In the genomic region with DNA sequence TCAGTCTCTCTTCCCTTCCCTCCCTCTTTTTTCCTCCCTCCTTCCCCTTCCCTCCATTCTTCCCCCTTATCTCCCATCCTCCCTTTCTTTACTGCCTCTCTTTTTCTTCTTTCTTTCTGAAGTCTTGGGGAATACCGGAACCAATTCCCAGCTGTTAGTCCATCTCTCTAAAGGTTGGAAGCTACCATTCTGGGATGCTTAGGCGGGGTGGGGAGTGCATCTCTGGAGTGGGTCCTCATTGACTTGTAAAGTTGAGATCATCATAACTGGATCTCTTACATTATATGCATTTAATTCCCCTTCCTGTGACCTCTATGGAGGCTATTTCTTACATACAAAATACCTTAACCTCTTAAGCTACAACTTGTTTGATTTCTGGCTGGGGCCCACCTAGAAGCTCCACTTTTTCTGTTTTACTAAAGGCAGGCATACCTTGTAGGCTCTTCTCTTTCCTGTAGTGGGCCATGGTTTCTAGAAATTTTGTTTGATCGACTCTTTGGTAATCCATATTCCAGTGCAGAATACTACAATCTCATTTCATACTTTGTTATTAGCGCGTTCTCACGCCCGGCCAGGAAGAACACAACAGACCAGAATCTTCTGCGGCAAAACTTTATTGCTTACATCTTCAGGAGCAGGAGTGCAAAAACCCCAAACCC, we compare ENCODE assay signal across 8 mouse cellular contexts.
A peak's percentile ranks its signal among the peaks of the same experiment; 100 is the strongest.
DNase-seq lines count a peak whose midpoint lies in the region; ATAC-seq and TF ChIP-seq lines count a peak whose summit lies in the region.

No protein-coding gene starts in this region.

- H3K4me1 ChIP-seq in embryonic facial prominence, embryonic 14.5 days (ENCODE audit: control insufficient read depth, insufficient read depth, low read length): peaks cover 4% of the 10 kb centered on the region; the same call in 1 of the 2 replicates
- no peaks in the 10 kb centered on the region for H3K4me1 ChIP-seq in intestine, postnatal 0 days (replicated peaks; ENCODE audit: control insufficient read depth, insufficient read depth, low read length)
- H3K4me1 ChIP-seq in neural tube, embryonic 13.5 days (replicated peaks): peaks cover 20% of the 10 kb centered on the region

- peak overlapping the region; percentile 59 for H3K4me2 ChIP-seq in embryonic facial prominence, embryonic 14.5 days (ENCODE audit: low read depth, low read length)
- peak overlapping the region; percentile 58 for H3K4me2 ChIP-seq in intestine, postnatal 0 days (replicated peaks; ENCODE audit: low read depth)
- H3K4me2 ChIP-seq in neural tube, embryonic 13.5 days: peak overlapping the region; percentile 71

- peak overlapping the region; percentile 59 for H3K9ac ChIP-seq in embryonic facial prominence, embryonic 14.5 days (ENCODE audit: low read depth, low read length)
- no peak overlapping the region for H3K9ac ChIP-seq in intestine, postnatal 0 days (ENCODE audit: low read depth, low read length)
- H3K9ac ChIP-seq in neural tube, embryonic 13.5 days: peak overlapping the region; percentile 70

- DNase-seq in layer of hippocampus, adult 2 months (ENCODE audit: low spot score in 2 of 2): no peak
- no peak for DNase-seq in layer of hippocampus, adult 9-10 months (ENCODE audit: low spot score)
- no peak for DNase-seq in embryonic facial prominence, embryonic 14.5 days (ENCODE audit: low spot score)
- DNase-seq in left cerebral cortex, postnatal 14 days (ENCODE audit: low spot score in 2 of 2): no peak
- no peak for DNase-seq in layer of hippocampus, adult 9-11 months

- 18% methylated on average over 8 of the region's 8 CpGs for WGBS in embryonic facial prominence, embryonic 14.5 days
- 22% methylated on average over 8 of the region's 8 CpGs for WGBS in intestine, postnatal 0 days
- WGBS in neural tube, embryonic 13.5 days: 13% methylated on average over 8 of the region's 8 CpGs

- peak; percentile 53; the same call in 1 of the 2 replicates for ATAC-seq in embryonic facial prominence, embryonic 14.5 days (ENCODE audit: low read depth)
- no peak for ATAC-seq in intestine, postnatal 0 days
- no peak; the same call in 1 of the 2 replicates for ATAC-seq in neural tube, embryonic 13.5 days (ENCODE audit: low read depth)
- no peak for ATAC-seq in cerebellum, adult (ENCODE audit: insufficient number of reproducible peaks, low FRiP score, low TSS enrichment)

- no peaks in the 10 kb centered on the region for H3K27me3 ChIP-seq in embryonic facial prominence, embryonic 14.5 days (replicated peaks; ENCODE audit: control insufficient read depth, insufficient read depth, low read length)
- no peaks in the 10 kb centered on the region for H3K27me3 ChIP-seq in intestine, postnatal 0 days (replicated peaks; ENCODE audit: control insufficient read depth, insufficient read depth, low read length)
- H3K27me3 ChIP-seq in neural tube, embryonic 13.5 days: no peaks in the 10 kb centered on the region

- H3K27ac ChIP-seq in layer of hippocampus, adult 2 months: no peak overlapping the region
- H3K27ac ChIP-seq in embryonic facial prominence, embryonic 14.5 days (replicated peaks; ENCODE audit: low read depth, low read length): no peak overlapping the region
- no peak overlapping the region for H3K27ac ChIP-seq in intestine, postnatal 0 days (ENCODE audit: low read depth, low read length)
- H3K27ac ChIP-seq in neural tube, embryonic 13.5 days (replicated peaks): no peak overlapping the region; the same call in 1 of the 2 replicates

- no peak for TF ChIP-seq CTCF in layer of hippocampus, adult 2 months (conservative IDR thresholded peaks at IDR 0.05)
- no peak for TF ChIP-seq CTCF in intestine, postnatal 0 days (IDR thresholded peaks at IDR 0.05; ENCODE audit: low read depth)

- H3K9me3 ChIP-seq in embryonic facial prominence, embryonic 14.5 days (ENCODE audit: control insufficient read depth, low read length): no peaks in the 10 kb centered on the region
- no peaks in the 10 kb centered on the region for H3K9me3 ChIP-seq in intestine, postnatal 0 days (ENCODE audit: control insufficient read depth)
- H3K9me3 ChIP-seq in neural tube, embryonic 13.5 days: no peaks in the 10 kb centered on the region

- H3K36me3 ChIP-seq in embryonic facial prominence, embryonic 14.5 days (ENCODE audit: control insufficient read depth, insufficient read depth, low read length): no peaks in the 10 kb centered on the region
- H3K36me3 ChIP-seq in intestine, postnatal 0 days (ENCODE audit: control insufficient read depth, insufficient read depth): no peaks in the 10 kb centered on the region
- H3K36me3 ChIP-seq in neural tube, embryonic 13.5 days: no peaks in the 10 kb centered on the region

- intact Hi-C loops in left cerebral cortex, postnatal 14 days (cut with DNase I): no loop called here

- peak overlapping the region; percentile 40 for H3K4me3 ChIP-seq in layer of hippocampus, adult 2 months
- H3K4me3 ChIP-seq in embryonic facial prominence, embryonic 14.5 days (ENCODE audit: low read depth, low read length): peak overlapping the region; percentile 41
- H3K4me3 ChIP-seq in intestine, postnatal 0 days (ENCODE audit: low read depth, low read length): peak overlapping the region; percentile 33
- H3K4me3 ChIP-seq in neural tube, embryonic 13.5 days: peak overlapping the region; percentile 49
